Mouse (Mus musculus) adrenal gland, adult 18-20 months (tissue): ENCODE measurements around the gene Spock1. TPM values are rescaled to one million over a fixed set of nuclear protein-coding genes. Genes with fewer than 3 reads are reported as not detected.

Experiments
- DNase-seq, 2 experiments: peaks; one replicate each; pipeline ENCODE4 v3.0.0; 2021 to 2022; ENCODE audit warnings: low spot score in 2 of 2
- total RNA-seq, 2 experiments: library from RNA; stranded (reverse); gene quantifications; 1 replicate in 1 of 2; 2 replicates in 1 of 2; pipeline ENCODE4 v1.2.3; 2021

Spock1 gene
- total RNA-seq, 2 experiments from 2014 or later = 9.4 to 10.9 TPM

- no peak for DNase-seq
Measured at GRCm38 (mm10) chr13:57810083-57810482, 98.0 kb downstream of the Spock1 start.

- DNase-seq = no peak
Measured at GRCm38 (mm10) chr13:57809603-57810002, 98.5 kb downstream of the Spock1 start.

DNA sequence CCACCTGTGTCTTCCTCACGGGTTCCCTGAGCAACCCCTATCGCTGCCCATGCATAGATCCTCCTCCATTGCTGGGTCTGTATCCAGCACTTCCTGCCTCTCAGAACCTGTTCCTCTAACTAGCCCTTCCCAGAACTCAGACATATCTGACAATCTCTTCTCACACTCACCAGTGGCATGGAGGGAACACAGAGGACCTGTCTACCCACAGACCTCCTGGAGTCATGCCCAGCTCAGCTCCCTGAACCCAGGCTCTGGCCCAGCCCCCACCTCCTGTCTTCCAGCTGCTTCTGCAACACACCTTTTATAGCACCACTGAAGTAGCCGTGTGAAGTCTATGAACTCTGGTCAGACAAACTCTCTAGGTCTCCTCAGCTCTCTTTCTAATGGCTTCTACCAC lies 101.3 kb downstream of the Spock1 start:
- DNase-seq = no peak

DNA sequence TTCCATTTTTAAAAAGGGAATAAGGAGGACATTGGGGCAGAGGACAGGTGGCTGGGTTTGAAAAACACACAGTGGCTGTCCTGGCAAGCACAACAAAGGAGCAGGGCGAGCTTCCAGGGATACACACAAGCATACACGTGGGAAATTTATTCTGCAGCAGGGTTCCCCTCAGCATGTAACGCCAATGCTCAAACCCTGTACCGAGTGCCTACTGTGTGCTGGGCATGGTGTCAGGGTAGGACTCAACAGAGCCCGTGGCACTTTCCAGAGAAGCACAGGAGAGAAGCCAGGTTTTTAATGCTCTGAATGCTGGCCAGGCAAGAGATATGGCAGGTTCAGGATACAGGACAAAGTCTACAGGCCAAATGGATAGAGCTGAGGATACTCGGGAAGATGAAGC lies 101.8 kb downstream of the Spock1 start:
- DNase-seq = no peak

DNA sequence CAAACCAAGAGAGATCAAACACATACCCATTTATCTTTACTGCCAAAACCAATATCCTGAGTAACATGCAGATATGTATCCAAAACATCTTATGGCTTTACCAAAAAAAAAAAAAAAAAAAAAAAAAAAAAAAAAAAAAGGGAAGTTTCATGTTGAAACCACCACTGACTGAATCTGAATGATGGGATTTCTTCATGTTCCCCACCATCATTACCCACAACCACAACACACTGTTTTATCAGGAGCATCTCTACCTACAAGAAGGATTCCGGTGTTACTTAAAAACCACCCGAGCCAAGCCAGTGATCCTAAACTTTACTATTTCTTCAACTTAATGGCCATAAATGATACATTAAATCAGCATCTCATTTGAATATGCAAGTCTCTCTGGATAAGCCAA lies 109.5 kb downstream of the Spock1 start:
- no peak for DNase-seq

GRCm38 (mm10) chr13:57796951-57797692 lies 111.0 kb downstream of the Spock1 start:
- no peak for DNase-seq

DNA sequence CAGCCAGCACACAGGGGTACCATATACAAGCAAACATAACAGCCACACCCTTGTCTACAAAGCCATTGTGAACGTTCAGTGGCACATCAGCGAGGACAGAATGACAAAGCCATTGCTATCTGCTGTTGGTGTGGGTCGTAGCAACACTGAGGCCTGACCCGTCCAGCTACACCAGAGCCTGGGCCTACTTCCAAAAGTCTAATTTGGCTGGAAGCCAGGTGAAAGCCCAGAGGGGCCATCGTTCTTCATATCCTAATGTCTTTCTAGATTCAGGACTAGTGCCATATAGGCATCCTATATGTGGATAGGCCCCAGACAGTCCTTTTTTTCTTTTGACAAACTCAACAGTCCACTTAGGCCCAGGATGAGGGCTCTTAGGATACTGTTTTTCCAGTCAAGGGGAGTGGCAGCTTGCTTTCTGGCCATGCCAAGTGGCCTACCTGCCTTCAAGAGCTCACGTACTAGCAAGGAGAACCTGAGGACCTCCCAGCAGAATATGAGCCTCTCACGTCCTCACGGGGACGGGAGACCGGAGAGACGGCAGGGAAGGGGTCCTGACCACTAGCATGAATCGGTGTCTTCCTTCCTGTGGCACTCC lies 114.4 kb downstream of the Spock1 start:
- DNase-seq = no peak

GRCm38 (mm10) chr13:57789796-57790195 lies 118.3 kb downstream of the Spock1 start:
- no peak for DNase-seq

DNA sequence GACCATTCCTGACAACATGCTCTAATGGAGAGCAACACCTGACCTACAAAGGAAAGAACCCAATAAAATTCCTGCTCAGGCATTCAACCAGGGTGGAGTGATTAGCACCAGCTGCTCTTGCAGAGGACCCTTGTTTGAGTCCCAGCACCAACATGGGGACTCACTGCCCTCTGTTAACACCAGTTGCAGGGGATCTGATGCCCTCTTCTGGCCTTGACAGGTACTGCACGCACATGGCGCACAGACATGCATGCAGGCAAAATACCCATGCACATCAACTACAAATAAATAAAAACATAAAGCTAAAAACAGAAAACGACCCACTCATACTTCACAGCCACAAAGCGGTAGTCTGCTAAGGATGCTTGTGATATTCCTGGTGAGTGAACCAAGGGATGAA lies 119.8 kb downstream of the Spock1 start:
- DNase-seq = no peak

GRCm38 (mm10) chr13:57786278-57786677 lies 121.9 kb downstream of the Spock1 start:
- no peak for DNase-seq

DNA sequence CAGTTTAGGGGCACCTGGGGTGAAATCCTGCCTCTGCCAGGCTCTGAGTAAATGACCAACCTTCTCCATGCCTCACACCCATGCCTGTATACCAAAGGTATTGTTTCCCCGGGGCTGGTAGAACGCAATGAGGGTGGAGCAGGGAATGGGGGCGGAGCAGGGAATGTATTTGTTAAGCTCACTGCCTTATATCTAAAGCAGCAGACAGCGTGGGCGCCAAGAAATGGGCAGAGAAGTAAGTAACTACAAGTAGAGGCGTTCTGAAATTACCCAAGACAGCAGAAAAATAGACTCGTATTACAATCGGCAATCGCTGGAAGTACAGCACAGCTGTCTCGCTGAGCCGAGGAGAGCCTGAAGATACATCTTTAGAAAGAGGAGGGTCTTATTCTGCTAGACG lies 125.2 kb downstream of the Spock1 start:
- no peak for DNase-seq

DNA sequence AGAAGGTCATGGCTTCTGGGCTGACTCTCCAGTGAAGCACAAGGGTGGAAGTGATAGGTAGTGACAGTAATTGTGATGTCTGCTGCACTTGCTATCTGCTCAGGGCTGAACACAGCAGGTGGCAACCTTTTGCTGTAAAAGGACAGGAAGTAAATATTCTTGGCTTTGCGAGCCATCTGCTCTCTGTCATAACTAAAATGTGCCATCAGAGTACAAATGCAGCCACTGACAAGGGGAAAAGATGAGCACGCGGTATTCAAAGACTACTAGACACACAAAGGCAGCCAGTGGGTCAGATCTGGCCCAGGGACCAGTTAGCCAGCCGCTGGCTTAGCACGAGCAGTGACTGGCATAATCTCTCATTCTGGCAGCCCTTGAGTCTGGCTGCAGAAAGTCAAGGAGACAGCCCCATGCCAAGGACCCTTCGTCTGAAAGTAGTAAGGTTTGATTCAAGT lies 126.0 kb downstream of the Spock1 start:
- no peak for DNase-seq

- DNase-seq = peak; percentile 12 to 27
Measured at GRCm38 (mm10) chr13:57779146-57779545, 129.0 kb downstream of the Spock1 start.

DNA sequence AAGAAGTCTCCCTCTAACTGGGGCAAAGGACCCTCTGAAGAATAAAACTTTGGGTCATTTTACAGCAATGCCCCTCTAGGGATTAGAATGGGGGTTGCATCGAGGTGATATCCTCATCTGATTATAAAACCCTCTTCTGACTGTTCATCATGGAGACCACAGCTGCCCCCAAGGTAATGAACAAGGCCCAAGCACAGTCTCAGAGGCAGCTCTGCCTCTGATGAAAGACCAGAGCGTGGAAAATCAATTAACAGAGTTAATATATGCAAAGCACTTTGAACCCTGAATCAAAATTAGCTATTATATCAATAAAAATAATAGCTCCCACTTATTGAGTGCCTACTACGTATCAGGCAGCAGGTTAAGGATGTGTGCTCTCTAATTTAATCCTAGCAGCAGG lies 129.6 kb downstream of the Spock1 start:
- DNase-seq = no peak

GRCm38 (mm10) chr13:57771998-57772397 lies 136.1 kb downstream of the Spock1 start:
- DNase-seq = no peak

DNA sequence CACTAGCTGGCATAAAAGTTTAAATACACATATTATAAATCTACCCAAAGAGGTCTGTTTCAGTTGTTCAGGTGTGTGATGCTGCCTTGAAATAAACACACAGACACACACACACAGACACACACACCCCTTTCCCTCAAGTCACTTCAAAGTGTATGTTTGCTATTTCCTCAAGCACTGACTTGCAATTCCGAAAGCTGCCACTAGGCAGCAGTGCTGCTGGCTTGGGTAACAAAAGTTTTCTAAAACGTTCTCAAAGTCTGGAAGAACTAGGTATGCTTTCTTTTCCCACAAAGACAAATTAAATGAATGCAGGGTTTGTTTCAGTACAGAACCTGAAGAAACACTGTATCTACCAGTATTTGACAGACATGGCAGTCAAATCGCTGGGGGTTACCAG lies 141.4 kb downstream of the Spock1 start:
- no peak for DNase-seq

GRCm38 (mm10) chr13:57761122-57761521 lies 147.0 kb downstream of the Spock1 start:
- no peak for DNase-seq

- DNase-seq = no peak
Measured at GRCm38 (mm10) chr13:57760618-57761017, 147.5 kb downstream of the Spock1 start.

DNA sequence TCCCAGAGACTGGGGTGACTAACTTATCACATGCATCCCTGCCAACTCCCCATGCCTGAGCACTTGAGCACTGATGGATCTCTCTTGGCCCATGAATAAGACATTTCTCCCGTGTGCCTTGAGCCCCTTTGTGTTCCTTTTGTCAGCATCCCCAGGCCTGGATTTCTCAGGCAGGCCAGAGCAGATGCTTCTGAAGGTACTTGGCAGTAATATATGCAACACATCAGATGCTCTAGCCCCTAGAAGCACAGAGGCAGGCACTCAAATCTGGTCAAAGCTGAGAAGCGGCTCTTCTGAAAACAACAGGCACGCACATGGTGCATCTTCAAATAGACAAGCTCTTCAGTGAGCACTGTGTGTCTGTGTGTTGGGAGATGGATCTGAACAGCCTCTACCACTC lies 151.8 kb downstream of the Spock1 start:
- DNase-seq = no peak

DNA sequence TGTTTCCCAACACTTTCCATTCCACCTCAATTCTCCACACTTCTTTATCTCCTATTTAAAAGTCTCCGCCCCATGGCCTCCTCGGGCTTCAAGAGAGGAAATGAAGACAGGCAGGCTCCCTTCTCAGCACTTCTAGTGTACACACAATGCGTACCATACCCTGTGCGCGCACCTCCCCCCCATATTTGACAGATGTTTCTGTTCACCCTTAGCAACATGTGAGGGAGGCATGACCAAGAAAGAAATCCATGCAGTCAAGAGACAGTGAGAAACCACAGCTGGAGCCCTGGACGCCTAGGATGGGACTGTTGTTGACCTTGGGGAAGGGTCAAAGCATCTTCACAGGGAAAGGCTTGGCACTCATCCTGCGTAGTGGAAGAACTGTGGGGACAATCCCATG lies 157.3 kb downstream of the Spock1 start:
- DNase-seq = no peak

- DNase-seq = no peak
Measured at GRCm38 (mm10) chr13:57744667-57745066, 163.5 kb downstream of the Spock1 start.

- no peak for DNase-seq
Measured at GRCm38 (mm10) chr13:57741186-57741585, 166.9 kb downstream of the Spock1 start.

DNA sequence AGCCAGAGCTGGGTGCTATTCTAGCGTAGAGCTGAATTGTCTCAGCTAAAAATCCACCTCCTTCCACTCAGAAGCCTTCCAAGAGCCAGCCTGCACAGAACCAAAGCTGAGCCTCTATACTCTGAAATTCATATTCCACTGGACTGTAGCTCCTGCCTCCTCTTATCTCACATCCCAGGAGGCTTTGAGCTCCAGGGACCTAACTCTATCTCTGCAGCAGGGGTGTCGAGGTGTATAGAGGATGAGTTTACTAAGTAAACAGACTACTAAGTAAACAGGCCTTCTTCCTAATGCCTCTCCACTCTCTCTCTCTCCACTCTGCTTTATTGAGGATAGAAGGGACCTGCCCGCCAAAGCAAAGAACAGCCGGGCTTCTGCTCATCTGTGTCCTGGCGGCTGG lies 167.7 kb downstream of the Spock1 start:
- no peak for DNase-seq
